Mouse (Mus musculus): ENCODE results near the gene Tecpr2. TPM values are rescaled to one million over a fixed set of nuclear protein-coding genes. Genes with fewer than 3 reads are reported as not detected.

Tecpr2 gene
- total RNA-seq, 2 experiments from 2014 or later, result 5.2 to 5.7 TPM

DNA sequence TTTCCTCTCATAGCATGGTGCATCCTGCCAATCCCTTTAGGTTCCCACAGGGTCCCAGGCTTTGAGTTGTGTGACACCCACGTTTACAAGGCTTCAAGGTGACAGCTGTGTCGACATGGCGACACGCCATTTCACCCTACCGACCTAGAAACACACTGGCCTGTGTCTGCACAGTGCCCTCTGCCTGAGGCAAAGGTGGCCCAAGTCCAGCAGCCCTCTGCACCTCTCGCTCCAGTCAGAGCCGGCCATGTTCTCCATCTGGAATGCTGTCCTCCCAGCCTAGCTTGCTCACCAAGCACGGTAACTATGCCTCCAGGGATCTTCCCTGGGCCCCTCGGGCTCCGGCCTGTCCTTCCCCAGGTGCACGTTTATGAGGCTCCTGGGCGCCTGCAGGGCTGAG is 103.7 kb downstream of the Tecpr2 start:
- DNase-seq (ENCODE audit: low spot score), result no peak
- intact Hi-C loops (cut with DNase I), result loop anchor here (1.0 to 5.0 kb wide), 2 partner anchors 56 to 145 kb away; no protein-coding TSS in a partner anchor

GRCm38 (mm10) chr12:110993226-110993625 is 104.2 kb downstream of the Tecpr2 start:
- DNase-seq (ENCODE audit: low spot score), result no peak
- intact Hi-C loops (cut with DNase I), result loop anchor here (5.0 kb wide), 1 partner anchor 146 kb away; no protein-coding TSS in a partner anchor

DNA sequence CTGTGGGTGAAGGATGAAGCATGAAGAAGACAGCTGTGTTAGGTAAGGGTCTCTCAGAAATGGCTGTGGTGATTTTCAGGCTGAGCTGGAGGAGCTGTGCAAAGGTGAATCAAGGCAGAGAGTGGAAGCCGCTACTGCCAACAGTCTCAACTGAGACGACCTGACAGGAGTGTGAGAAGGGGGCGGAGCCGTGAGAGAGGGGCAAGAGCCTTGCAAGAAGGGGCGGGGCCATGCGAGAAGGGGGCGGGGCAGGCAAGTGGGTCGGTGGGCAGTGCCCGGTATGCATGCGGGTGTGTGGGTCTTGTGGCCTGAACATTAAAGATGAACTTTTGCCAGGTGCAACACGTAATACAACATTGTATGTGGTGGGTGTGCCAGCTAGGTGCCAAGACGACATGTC is 105.6 kb downstream of the Tecpr2 start:
- intact Hi-C loops (cut with DNase I), result loop anchor here (5.0 kb wide), 1 partner anchor 147 kb away; no protein-coding TSS in a partner anchor
- no peak for DNase-seq (ENCODE audit: low spot score)

- intact Hi-C loops (cut with DNase I), result no loop called here
- no peak for DNase-seq (ENCODE audit: low spot score)
These were observed 109.0 kb downstream of the Tecpr2 start for GRCm38 (mm10) chr12:110998092-110998491.

GRCm38 (mm10) chr12:110999820-111000219 is 110.8 kb downstream of the Tecpr2 start:
- intact Hi-C loops (cut with DNase I), result no loop called here

GRCm38 (mm10) chr12:111000956-111001355 is 111.9 kb downstream of the Tecpr2 start:
- intact Hi-C loops (cut with DNase I), result no loop called here
- DNase-seq (ENCODE audit: low spot score), result no peak

More at GRCm38 (mm10) chr12:110999820-111000219, 110.8 kb downstream of the Tecpr2 start:
- DNase-seq (ENCODE audit: low spot score), result no peak

DNA sequence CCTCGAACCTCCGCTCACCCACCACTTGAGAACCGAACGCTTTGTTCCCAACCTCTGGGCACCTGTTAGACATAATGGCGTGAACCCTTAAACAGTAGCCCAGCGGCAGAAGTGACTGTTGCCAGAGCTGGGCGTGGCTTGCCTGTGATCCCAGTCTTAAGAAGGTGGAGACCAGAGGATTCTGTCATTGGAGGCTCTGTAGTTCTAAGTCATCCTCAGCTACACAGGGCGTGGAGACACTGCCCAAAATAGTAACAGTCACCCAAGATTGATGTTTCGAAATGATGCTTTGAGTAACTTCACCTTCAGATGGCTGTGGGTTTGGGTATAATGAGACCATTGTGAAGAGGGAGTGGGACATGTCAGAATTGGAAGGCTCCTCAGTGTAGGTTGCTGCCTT is 115.1 kb downstream of the Tecpr2 start:
- intact Hi-C loops (cut with DNase I), result no loop called here
- DNase-seq (ENCODE audit: low spot score), result no peak

GRCm38 (mm10) chr12:111005803-111006202 is 116.7 kb downstream of the Tecpr2 start:
- no peak for DNase-seq (ENCODE audit: low spot score)
- intact Hi-C loops (cut with DNase I), result no loop called here

DNA sequence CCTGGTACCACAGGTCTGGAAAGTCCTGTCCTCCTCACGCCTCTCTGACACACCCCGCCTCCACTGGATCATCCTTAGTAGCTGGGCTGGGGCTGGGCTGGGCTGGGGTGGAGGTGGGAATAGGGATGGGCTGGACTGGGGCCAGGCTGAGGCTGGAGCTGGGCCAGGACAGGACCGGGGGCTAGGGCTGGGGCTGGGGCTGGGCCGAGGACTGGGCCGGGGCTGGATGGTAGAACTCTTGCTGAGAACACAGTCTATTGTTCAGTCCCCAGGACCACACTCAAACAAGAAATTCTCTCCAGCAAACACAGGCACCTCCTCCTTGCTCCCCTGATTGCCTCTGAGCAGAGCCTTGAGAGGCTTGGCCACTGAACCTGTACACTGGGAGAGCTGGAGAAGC is 117.3 kb downstream of the Tecpr2 start:
- intact Hi-C loops (cut with DNase I), result no loop called here
- DNase-seq (ENCODE audit: low spot score), result no peak

DNA sequence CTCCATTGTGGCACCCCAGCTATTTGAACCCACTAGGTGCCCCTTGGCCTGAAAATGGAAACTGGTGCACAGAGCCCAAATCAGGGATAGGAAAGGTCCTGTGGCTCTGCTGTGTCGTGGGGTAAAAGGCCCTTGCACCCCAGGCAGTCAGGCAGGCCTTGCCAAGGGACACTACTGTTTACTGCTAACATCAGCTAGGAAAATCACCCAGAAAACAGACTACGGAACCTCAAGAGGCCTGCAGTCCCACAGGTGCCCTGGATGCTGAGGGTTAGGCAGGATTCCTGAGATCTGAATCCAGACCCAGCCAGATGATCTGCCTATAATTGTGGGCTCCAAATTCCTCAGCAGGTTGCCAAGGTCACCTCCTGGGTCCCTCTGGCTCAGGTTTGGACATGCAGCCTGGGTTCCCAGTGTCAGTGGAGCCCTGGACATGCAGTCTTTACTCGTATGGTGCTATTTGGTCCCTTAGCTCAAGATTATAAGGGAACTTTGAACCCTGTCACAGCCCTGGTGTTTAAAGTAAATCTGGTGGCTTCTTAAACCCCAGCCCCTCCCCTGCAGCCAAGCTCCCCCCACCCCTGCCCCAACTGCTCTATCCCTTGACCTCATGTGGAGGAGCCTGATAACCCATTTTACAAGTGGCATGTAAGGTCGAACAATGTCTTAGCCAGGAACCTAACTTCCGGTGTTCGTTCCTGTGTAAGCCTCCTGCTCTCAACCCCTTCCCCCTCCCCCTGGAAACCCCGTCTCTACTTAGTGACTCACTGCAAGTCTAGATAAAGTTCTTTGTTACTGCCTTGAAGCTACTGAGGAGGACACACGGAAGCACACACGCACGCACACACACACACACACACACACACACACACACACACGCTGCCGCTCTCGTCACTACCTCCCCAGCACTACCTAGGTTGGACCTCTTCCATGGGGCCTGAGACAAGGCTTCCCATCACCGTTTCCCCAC is 118.4 kb downstream of the Tecpr2 start:
- peak; percentile 14 for DNase-seq (ENCODE audit: low spot score)
- intact Hi-C loops (cut with DNase I), result no loop called here

DNA sequence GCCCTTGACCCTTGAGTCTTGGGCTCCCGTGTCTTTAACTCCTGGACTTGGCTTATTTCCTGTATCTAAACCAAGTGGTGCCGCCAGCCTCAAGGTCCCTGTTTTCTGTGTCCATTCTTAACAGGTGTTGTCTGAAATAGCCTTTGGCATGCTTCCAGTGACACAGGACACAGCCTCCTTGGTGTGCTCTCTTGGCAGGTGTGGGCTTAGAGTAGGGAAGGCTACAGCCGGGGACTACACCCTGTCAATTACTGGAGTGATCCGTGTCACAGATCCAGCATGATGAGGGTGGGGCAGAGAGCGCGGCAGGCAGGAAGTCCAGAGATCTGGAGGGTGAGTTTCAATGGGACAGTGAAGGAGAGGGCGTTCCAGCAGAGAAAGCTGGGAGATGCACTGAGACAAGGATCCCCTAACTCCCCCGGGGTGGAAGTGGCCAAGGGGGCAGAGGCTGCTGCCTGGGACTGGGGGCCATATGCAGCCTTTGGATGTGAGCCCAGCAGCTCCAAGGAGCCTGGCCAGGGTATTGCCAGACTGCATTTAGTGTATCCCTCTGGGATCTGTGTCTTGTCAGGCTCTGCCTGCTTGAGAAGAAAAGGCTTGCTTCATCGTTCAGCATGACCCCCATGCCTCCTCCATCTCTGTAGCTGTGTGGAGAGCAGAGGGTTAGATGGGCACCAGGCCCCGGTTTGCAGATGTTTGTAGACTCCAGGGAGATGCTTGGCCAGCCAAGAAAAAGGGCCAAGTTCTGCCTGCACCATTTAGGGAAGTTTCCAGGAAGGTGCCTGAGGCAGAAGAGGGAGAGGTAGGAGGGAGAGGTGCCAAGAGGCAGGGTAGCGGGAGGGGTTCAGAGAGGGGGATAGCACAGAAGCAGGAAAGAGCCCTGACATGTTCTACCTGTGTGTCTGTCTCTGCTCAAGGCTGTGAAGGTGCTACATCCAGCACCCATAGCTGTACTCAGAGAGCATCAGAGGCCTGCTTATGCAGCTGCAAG is 119.7 kb downstream of the Tecpr2 start:
- DNase-seq (ENCODE audit: low spot score), result no peak
- intact Hi-C loops (cut with DNase I), result no loop called here

GRCm38 (mm10) chr12:111009615-111010257 is 120.7 kb downstream of the Tecpr2 start:
- DNase-seq (ENCODE audit: low spot score), result no peak
- intact Hi-C loops (cut with DNase I), result no loop called here

DNA sequence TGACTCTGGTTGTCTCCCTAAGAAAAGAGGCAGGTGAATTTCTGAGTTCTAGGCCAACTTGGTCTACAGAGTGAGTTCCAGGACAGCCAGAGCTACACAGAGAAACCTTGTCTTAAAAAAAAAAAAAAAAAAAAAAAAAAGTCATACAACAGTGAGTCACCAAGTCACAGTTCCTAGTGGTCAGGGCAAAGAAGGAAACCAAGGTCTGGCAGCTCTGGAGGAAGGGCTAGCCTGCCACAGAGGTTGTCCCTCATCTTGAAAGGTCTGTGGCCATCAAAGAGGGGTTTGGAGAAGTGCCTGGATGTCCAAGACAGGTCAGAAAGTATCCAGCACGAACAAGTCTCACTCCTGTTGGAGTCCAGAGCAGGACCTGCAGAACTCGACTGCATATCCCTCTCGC is 127.7 kb downstream of the Tecpr2 start:
- intact Hi-C loops (cut with DNase I), result no loop called here
- no peak for DNase-seq (ENCODE audit: low spot score)

DNA sequence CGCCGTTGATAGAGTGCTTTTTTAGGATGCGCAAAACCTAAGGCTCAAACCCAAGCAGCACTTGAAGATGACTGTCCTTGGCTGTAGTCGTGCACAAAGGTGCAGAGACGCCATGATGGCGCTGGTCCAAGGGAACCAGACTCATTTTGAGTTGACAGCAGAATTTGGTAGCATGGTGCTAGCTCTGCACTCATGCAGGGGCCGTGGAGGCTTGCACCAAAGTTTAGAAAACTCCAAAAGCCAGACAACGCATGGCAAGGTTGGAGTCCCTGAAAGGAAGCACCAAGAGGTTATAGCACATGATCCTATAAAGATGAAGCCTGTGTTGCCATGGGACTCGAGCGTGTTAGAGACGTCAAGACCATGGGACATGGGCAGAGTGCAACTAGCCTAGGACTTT is 129.0 kb downstream of the Tecpr2 start:
- intact Hi-C loops (cut with DNase I), result no loop called here
- DNase-seq (ENCODE audit: low spot score), result no peak

DNA sequence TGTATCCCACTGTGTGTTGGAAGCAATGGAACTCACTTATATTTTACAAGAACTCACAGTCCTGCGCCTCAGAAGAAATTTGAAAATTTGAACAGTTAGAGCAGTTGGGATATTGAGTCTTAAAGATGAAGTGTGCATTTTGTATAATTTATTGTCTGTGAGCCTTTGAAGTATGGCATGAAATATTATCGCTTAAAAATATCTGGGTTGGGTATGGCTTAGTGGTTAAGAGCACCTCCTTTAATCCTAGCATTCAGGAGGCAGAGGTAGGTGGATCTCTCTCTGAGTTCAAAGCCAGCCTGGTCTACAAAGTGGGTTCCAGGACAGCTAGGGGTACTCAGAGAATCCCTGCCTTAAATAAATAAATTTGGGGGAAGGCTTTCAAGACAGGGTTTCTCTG is 130.0 kb downstream of the Tecpr2 start:
- intact Hi-C loops (cut with DNase I), result no loop called here
- DNase-seq (ENCODE audit: low spot score), result no peak

GRCm38 (mm10) chr12:111021138-111021537 is 132.1 kb downstream of the Tecpr2 start:
- intact Hi-C loops (cut with DNase I), result no loop called here
- DNase-seq (ENCODE audit: low spot score), result no peak

DNA sequence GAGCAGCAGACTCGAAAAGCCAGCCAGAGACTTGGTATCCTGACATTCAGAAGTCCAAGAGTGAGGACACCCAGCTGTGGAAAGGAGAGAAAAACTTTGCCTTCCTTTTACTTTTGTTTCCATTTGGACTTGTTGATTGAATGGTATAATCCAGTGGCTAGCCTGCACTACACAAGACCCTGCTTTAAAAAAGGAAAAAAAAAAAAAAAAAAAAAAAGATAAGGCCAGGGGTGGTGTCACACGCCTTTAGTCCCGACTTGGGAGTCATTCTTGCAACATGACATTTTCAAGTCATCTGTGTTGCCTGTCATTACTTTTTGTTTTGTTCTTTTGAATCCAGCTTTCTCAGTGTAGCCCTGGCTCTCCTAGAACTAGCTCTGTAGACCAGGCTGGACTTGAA is 132.5 kb downstream of the Tecpr2 start:
- intact Hi-C loops (cut with DNase I), result no loop called here
- no peak for DNase-seq (ENCODE audit: low spot score)
